11 mouse cellular contexts compared by ENCODE assay signal in genomic region chr1:144267471-144268470, GRCm38 (mm10). TPM values are rescaled to one million over a fixed set of nuclear protein-coding genes. Genes with fewer than 3 reads are reported as not detected.
DNase-seq lines count a peak whose midpoint lies in the region; ATAC-seq and TF ChIP-seq lines count a peak whose summit lies in the region.
"Had no signal": no experiment of that assay in that cellular context is flagged by ENCODE, and none has a peak within 500 bp of the region (broad histone marks: within the 10 kb centered on the region; RNA-seq: fewer than 3 reads in every experiment).

No protein-coding gene starts in this region.

- H3K36me3 ChIP-seq in lung, embryonic 14.5 days (ENCODE audit: insufficient read depth): no peaks in the 10 kb centered on the region
- H3K36me3 ChIP-seq: heart, embryonic 13.5 days had no signal

- H3K4me3 ChIP-seq in lung, embryonic 14.5 days (ENCODE audit: low read depth, low read length): no peak overlapping the region
- no peak overlapping the region for H3K4me3 ChIP-seq in bone marrow macrophage, adult 2 months (ENCODE audit: insufficient read depth, low read length)
- H3K4me3 ChIP-seq: heart, embryonic 13.5 days had no signal

- H3K27ac ChIP-seq in lung, embryonic 14.5 days (ENCODE audit: low read depth): no peak overlapping the region
- peak overlapping the region; percentile 95 for H3K27ac ChIP-seq in bone marrow macrophage, adult 2 months (ENCODE audit: insufficient read depth, low read depth, low read length)
- H3K27ac ChIP-seq: heart, embryonic 13.5 days had no signal

- TF ChIP-seq POLR2A in bone marrow macrophage, adult 2 months (IDR thresholded peaks at IDR 0.05; ENCODE audit: borderline replicate concordance, low read depth, low read length): no peak

- H3K9me3 ChIP-seq in lung, embryonic 14.5 days (ENCODE audit: low read depth, low read length): no peaks in the 10 kb centered on the region
- H3K9me3 ChIP-seq: heart, embryonic 13.5 days had no signal

- peak; percentile 71 for ATAC-seq in lung, embryonic 14.5 days (ENCODE audit: insufficient read depth)
- ATAC-seq in megakaryocyte, adult 5-6 weeks (ENCODE audit: poor library complexity, severe bottlenecking): peak; percentile 50

- no peaks in the 10 kb centered on the region for H3K4me1 ChIP-seq in lung, embryonic 14.5 days (ENCODE audit: insufficient read depth)
- H3K4me1 ChIP-seq in bone marrow macrophage, adult 2 months (ENCODE audit: control insufficient read depth, insufficient read depth, low read length): peaks cover 17% of the 10 kb centered on the region
- H3K4me1 ChIP-seq: heart, embryonic 13.5 days had no signal

- DNase-seq in heart, adult 8-10 months (ENCODE audit: low spot score): peak; percentile 7
- DNase-seq in heart, adult 11 months: no peak
- peak; percentile 53 for DNase-seq in lung, embryonic 14.5 days
- DNase-seq in lung, postnatal 10 days: no peak
- DNase-seq in layer of hippocampus, adult 8-10 months (ENCODE audit: low spot score in 2 of 2): no peak
- DNase-seq in adrenal gland, adult (ENCODE audit: inconsistent age in 2 of 2, low spot score in 1 of 2): no peak
- DNase-seq: kidney, postnatal 10 days; lung, postnatal 14 days had no signal

- H3K9ac ChIP-seq in lung, embryonic 14.5 days: no peak overlapping the region
- H3K9ac ChIP-seq: heart, embryonic 13.5 days had no signal

- no peak for TF ChIP-seq CTCF in lung, embryonic 14.5 days (IDR thresholded peaks at IDR 0.05; ENCODE audit: low read depth)
- no peak for TF ChIP-seq CTCF in bone marrow macrophage, adult 2 months (IDR thresholded peaks at IDR 0.05; ENCODE audit: low read depth, low read length)

- WGBS in lung, embryonic 14.5 days: 66% methylated on average over 3 of the region's 3 CpGs

- no peak overlapping the region for H3K4me2 ChIP-seq in lung, embryonic 14.5 days
- H3K4me2 ChIP-seq: heart, embryonic 13.5 days had no signal

- no peaks in the 10 kb centered on the region for H3K27me3 ChIP-seq in lung, embryonic 14.5 days (ENCODE audit: insufficient read depth, low read length)
- H3K27me3 ChIP-seq: heart, embryonic 13.5 days had no signal

RNA-seq across cellular contexts. Expression of gene Rgs1, which starts 18.7 kb away (rescaled TPM):
- total RNA-seq in heart, adult 8-10 months (2022): under 1 TPM in 2 of 4 experiments, not detected in 2; 0.37 to 0.78 TPM
- polyA plus RNA-seq in lung, embryonic 14.5 days (2014; fragmentation: Nextera tagmentation; extraction: Ambion mirVana): 0.13 and 0.28 TPM in 2 replicates
- polyA plus RNA-seq in bone marrow macrophage, adult 2 months (2012; ENCODE audit: insufficient read depth, insufficient read length, missing spikeins): 17.6 and 19.5 TPM in 2 replicates
- total RNA-seq in megakaryocyte, adult 5-6 weeks (2015): 18.4 and 22.9 TPM in 2 replicates
- 53.3 and 60.5 TPM in 2 replicates for total RNA-seq in megakaryocyte, adult 5-6 weeks (2017)
- 1 to 10 TPM in 3 of 4 experiments, not detected in 1; 1.4 to 5.6 (median 3.6) TPM for total RNA-seq in layer of hippocampus, adult 8-10 months (2022)
- polyA plus RNA-seq: heart, embryonic 13.5 days had no signal

Comparison
In these comparisons a context has a peak if more than half of its experiments do, and no peak if none do; other contexts are left out.
1. DNase-seq: peak in heart, adult 8-10 months (single experiment) and lung, embryonic 14.5 days (single experiment); none in heart, adult 11 months (single experiment), lung, postnatal 10 days (single experiment), layer of hippocampus, adult 8-10 months (0 of 2) and adrenal gland, adult (0 of 2).